ENCODE assay signal across 19 mouse cellular contexts in the genomic region with DNA sequence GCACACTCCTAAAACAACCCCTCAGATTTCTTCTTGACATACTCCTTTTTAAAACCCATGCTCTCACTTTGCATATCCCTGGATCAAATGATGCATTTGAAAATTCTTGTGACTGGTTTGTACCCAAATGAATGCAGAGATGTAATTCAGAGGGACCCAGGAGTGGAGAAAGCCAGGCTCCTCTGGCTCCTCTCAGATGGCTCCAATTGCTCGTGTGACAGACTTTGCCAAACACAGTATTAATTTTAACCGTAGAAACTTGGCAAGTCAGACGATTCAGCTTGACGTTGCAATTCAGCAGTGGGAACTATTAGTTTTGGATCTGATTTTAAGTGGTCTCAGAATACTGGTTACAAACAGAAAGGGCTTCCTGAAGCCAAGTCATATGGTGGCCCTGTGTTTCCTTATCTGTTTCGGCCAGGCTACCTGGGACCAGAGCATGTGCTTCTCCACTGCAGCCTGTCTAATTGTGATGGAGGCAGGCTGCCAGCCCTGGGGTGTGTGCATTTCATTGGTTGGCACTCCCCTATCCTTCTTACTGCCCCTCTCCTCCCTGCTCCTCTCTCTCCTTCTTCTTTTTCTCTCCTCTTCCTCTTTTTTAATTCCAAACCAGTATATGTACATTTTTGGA.
DNase-seq lines count a peak whose midpoint lies in the region; ATAC-seq lines count a peak whose summit lies in the region.
"Had no signal": no experiment of that assay in that cellular context is flagged by ENCODE, and none has a peak within 500 bp of the region (broad histone marks: within the 10 kb centered on the region; RNA-seq: fewer than 3 reads in every experiment).

No protein-coding gene starts in this region.

- H3K36me3 ChIP-seq in hindbrain, embryonic 15.5 days = no peaks in the 10 kb centered on the region
- no peaks in the 10 kb centered on the region for H3K36me3 ChIP-seq in hindbrain, embryonic 13.5 days
- no peaks in the 10 kb centered on the region for H3K36me3 ChIP-seq in midbrain, embryonic 15.5 days (replicated peaks)
- H3K36me3 ChIP-seq in midbrain, embryonic 14.5 days (ENCODE audit: control insufficient read depth, insufficient read depth, low read length) = no peaks in the 10 kb centered on the region
- H3K36me3 ChIP-seq: heart, embryonic 15.5 days had no signal

- H3K4me1 ChIP-seq in hindbrain, embryonic 15.5 days (replicated peaks) = no peaks in the 10 kb centered on the region
- H3K4me1 ChIP-seq in hindbrain, embryonic 13.5 days (replicated peaks) = no peaks in the 10 kb centered on the region
- H3K4me1 ChIP-seq in midbrain, embryonic 15.5 days = no peaks in the 10 kb centered on the region
- H3K4me1 ChIP-seq in midbrain, embryonic 14.5 days (ENCODE audit: control insufficient read depth, insufficient read depth, low read length) = no peaks in the 10 kb centered on the region; the same call in 1 of the 2 replicates
- H3K4me1 ChIP-seq: heart, embryonic 15.5 days had no signal

- no peak overlapping the region for H3K9ac ChIP-seq in hindbrain, embryonic 15.5 days
- no peak overlapping the region for H3K9ac ChIP-seq in hindbrain, embryonic 13.5 days
- H3K9ac ChIP-seq in midbrain, embryonic 15.5 days = no peak overlapping the region
- H3K9ac ChIP-seq in midbrain, embryonic 14.5 days (replicated peaks; ENCODE audit: low read length) = no peak overlapping the region
- H3K9ac ChIP-seq: heart, embryonic 15.5 days; liver, postnatal 0 days had no signal

- DNase-seq in cerebellum, postnatal 14 days = peak; percentile 86 to 88
- no peak for DNase-seq in cerebellum, postnatal 36 days
- DNase-seq in midbrain, embryonic 14.5 days = no peak
- no peak for DNase-seq in testis, postnatal 14 days (ENCODE audit: low spot score)
- DNase-seq in adrenal gland, adult 18-20 months (ENCODE audit: low spot score in 2 of 2) = no peak
- DNase-seq: adrenal gland, postnatal 14 days; cerebellum, adult 2 months; kidney, adult 18-20 months; kidney, postnatal 10 days; liver; liver, postnatal 0 days; lung, postnatal 14 days; retina, postnatal 1 day; right cerebral cortex, postnatal 4 days; thymus, postnatal 4 days had no signal

- ATAC-seq in hindbrain, embryonic 15.5 days (ENCODE audit: low FRiP score, low read depth) = peak; percentile 56
- no peak for ATAC-seq in hindbrain, embryonic 13.5 days (ENCODE audit: low FRiP score)
- ATAC-seq in midbrain, embryonic 15.5 days (replicated peaks) = peak; percentile 56; the same call in 1 of the 2 replicates
- ATAC-seq in midbrain, embryonic 14.5 days (ENCODE audit: low FRiP score, low TSS enrichment) = no peak
- ATAC-seq: liver, postnatal 0 days had no signal

- no peak overlapping the region for H3K4me3 ChIP-seq in hindbrain, embryonic 15.5 days
- no peak overlapping the region for H3K4me3 ChIP-seq in hindbrain, embryonic 13.5 days
- H3K4me3 ChIP-seq in midbrain, embryonic 15.5 days = no peak overlapping the region
- H3K4me3 ChIP-seq in midbrain, embryonic 14.5 days (replicated peaks; ENCODE audit: low read depth, low read length) = no peak overlapping the region
- H3K4me3 ChIP-seq: heart, embryonic 15.5 days had no signal

- no peaks in the 10 kb centered on the region for H3K9me3 ChIP-seq in hindbrain, embryonic 15.5 days
- no peaks in the 10 kb centered on the region for H3K9me3 ChIP-seq in hindbrain, embryonic 13.5 days
- no peaks in the 10 kb centered on the region for H3K9me3 ChIP-seq in midbrain, embryonic 15.5 days
- H3K9me3 ChIP-seq in midbrain, embryonic 14.5 days (ENCODE audit: control insufficient read depth, low read length) = no peaks in the 10 kb centered on the region
- H3K9me3 ChIP-seq: heart, embryonic 15.5 days had no signal

- no peaks in the 10 kb centered on the region for H3K27me3 ChIP-seq in hindbrain, embryonic 15.5 days
- H3K27me3 ChIP-seq in hindbrain, embryonic 13.5 days = 0 out of 2 replicates have a peak, but pooled peaks cover 3% of the 10 kb centered on the region
- H3K27me3 ChIP-seq in midbrain, embryonic 15.5 days (replicated peaks) = no peaks in the 10 kb centered on the region
- H3K27me3 ChIP-seq in midbrain, embryonic 14.5 days (ENCODE audit: control insufficient read depth, insufficient read depth, low read length) = no peaks in the 10 kb centered on the region
- H3K27me3 ChIP-seq: heart, embryonic 15.5 days had no signal

- H3K4me2 ChIP-seq in hindbrain, embryonic 15.5 days = no peak overlapping the region
- no peak overlapping the region for H3K4me2 ChIP-seq in hindbrain, embryonic 13.5 days
- no peak overlapping the region for H3K4me2 ChIP-seq in midbrain, embryonic 15.5 days
- H3K4me2 ChIP-seq in midbrain, embryonic 14.5 days (ENCODE audit: low read length) = no peak overlapping the region
- H3K4me2 ChIP-seq: heart, embryonic 15.5 days had no signal

- no peak overlapping the region for H3K27ac ChIP-seq in hindbrain, embryonic 15.5 days (replicated peaks)
- no peak overlapping the region for H3K27ac ChIP-seq in hindbrain, embryonic 13.5 days
- H3K27ac ChIP-seq in midbrain, embryonic 15.5 days = no peak overlapping the region
- no peak overlapping the region for H3K27ac ChIP-seq in midbrain, embryonic 14.5 days (replicated peaks; ENCODE audit: low read depth, low read length)
- H3K27ac ChIP-seq: heart, embryonic 15.5 days had no signal

- WGBS in hindbrain, embryonic 15.5 days = 59% methylated on average over 5 of the region's 5 CpGs
- 73% methylated on average over 5 of the region's 5 CpGs for WGBS in hindbrain, embryonic 13.5 days
- WGBS in midbrain, embryonic 15.5 days = 74% methylated on average over 5 of the region's 5 CpGs
- 85% methylated on average over 5 of the region's 5 CpGs for WGBS in midbrain, embryonic 14.5 days

Comparison
In these comparisons a context has a peak if more than half of its experiments do, and no peak if none do; other contexts are left out.
1. DNase-seq: peak in cerebellum, postnatal 14 days (2 of 2); none in cerebellum, postnatal 36 days (0 of 2), midbrain, embryonic 14.5 days (single experiment), testis, postnatal 14 days (single experiment) and adrenal gland, adult 18-20 months (0 of 2).
2. ATAC-seq: peak in hindbrain, embryonic 15.5 days (single experiment) and midbrain, embryonic 15.5 days (single experiment); none in hindbrain, embryonic 13.5 days (single experiment) and midbrain, embryonic 14.5 days (single experiment).